Mouse (Mus musculus) cerebellum, postnatal 25 days (tissue): ENCODE measurements at regions not wholly inside any gene's neighbourhood (a gene's known extent, or its start where the extent isn't known, plus 50 kb on each side); places are given as distances from the start of the nearest gene placed in this dataset.

Experiments used
- DNase-seq, 2 experiments: peaks; one replicate each; pipeline ENCODE4 v3.0.0; 2021; ENCODE audit warnings: mixed read lengths in 2 of 2

DNA sequence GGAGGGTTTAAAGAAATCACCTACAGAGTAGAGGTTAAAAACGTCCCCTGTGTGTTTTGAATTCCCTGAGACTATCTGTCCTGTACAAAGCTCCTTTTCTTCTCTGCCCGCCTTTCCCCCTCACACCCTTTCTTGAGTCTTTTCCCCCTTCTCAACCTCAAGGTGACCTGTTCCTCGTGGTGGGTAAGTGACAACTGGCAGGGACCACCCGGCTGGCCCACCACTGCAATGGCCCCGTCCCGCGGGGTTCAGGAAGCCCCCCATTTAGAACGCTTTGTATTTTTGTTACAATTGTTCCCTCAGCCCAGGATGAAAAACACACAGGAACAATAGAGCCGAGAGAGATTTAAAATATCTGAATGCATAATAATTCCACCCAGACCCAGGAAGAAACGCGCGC, 272.9 kb upstream of the Sox2 start:
- no peak for DNase-seq

DNA sequence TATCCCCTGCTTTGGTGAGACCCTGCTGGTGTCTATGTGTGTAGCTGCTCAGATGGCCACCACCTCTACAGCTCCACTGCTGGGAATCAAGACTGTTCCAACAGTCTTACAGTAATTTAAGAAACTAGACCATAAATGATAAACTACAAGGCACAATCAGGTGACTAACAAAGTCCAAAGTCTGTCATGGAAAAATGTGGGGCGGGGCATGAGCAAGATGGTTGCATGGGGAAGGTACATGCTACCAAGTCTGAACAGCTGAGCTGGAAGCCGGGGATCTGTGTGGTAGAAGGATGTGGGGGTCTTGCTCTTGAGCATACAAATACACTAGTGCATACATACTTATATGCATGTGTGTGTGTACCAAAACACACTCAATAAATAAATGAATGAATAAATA, 278.8 kb upstream of the Sox2 start:
- no peak for DNase-seq

DNA sequence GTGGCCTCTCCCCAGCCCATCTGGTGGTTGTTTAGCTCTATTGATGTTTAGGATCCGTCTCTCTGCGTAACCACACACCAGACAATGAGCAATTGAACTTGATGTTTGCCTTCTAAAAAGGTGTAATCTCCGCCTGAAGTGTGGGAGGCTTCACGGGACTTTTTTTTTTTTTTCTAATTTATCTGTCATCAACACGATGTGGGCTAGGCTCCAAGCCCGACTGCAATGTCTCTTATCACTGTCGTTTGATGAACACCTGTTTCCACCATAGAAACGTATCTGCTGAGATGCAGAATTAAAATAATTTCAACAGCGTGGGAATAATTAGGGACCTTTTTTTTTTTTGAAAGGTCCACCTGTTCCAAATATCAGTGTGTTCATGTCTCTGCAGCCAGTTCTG, 257.0 kb upstream of the Dnajc19 start:
- DNase-seq, result no peak

DNA sequence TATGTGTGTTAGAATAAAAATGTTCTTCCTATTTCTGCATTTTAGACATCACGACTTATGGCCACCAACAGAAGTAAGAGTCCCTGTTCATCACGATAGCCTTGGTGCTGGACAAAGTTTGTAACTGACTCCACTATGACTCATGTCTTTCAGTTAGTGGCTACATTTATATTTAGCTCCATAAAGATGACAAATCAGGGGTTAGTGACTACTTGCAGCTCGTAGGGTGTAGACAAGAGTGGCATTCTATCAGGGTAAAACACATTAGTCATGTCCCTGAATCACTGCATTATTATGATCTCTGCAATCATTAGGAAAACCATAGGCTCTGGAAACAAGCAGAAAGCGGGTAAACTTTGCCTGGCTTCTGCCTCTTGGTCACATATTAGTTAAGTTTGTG, 252.4 kb upstream of the Dnajc19 start:
- DNase-seq, result no peak

DNA sequence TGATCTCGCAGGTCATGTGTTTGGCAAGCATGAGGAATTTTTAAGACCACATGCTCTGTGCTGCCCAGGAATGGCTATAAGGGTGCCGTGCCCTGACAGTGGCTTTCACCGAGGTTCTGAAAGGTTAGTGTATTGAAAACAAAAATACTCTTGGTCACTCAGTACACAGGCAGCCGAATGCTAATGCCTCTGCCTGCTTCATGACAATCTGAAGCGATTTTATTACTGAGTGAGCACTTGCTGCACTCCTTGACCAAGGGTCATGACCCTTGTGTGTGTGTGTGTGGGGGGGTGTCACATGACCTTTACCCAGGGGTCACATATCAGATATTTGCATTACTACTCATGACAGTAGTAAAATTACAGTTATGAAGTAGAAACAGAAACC, 250.8 kb upstream of the Dnajc19 start:
- no peak for DNase-seq

DNA sequence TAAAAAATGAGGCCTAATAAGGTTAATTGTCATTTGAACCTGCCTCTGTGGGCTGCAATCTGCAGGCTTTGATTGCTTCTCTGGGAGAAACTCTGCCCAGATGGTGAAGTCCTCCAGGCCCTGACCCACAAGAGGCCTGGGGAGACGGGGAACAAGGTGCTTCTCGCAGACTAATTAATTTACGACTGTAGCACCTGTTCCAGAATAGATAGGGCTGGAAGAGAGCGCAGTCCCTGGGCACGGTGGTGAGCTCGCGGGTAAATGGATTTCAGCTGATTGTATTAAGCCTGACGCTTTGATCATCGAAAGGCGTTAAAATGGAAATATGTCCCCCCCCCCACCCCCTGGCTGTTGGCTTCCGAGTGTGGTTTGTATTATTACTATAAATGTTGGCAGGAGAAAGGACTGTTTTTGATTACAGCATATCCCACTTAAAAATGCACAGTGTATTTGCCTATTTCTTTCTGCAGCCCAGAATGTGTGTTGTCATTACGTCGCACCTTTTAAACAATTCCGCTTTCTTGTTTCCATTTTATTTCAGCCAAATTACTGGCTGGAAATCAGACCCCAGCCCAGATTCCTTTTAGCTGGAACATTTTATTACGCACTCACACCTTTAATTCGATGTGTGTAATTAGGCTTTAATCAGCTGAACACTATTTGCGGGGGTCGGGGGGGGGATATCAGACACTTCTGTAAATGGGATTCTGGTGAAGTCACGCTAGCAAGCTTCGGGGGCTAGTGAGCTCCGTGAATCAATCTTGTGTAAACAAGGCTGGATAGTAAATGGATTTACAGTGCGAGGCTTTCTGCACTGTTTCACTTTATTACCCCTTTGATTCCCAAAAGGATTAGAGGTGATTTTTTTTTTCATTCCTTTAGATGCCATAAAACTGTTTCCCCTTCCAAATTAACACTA, 250.1 kb upstream of the Dnajc19 start:
- DNase-seq, result peak in 1 of 2 experiments; percentile 16

DNA sequence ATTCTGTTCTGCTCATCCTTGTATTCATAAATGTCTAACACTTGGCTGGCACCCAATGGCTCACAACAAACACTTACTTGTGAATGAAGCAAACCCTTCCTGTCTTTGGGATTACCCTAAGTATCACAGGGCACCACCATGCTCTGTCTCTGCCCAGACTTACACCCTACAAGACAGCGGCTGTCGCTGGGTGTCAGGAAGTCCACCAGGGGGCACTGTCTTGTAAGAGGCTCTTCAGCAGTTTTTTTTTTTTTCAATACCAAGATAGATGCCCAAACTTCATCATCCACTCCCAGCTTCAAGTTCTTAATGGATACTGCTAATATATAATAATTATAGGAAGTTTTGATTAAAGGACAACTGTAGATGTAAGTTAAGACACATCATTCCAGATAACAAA, 247.7 kb upstream of the Dnajc19 start:
- peak in 1 of 2 experiments; percentile 62 for DNase-seq

DNA sequence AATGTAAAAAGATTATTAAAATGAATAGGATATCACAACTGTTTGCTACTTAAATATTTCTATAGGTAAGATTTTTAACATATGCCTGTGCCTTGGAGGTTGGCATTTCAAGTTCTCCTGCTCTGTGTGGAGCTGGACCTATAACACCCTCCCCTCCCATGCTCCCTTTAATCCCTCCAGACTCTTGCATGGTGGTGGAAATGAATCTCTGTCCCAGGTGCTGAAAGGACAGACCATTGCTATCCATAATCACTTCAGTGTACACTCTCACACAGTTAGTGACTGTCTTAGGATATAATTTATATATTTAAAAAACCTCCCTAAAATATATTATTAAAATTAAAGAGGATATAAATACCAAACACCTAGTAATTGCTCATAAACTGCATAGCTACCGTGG, 244.5 kb upstream of the Dnajc19 start:
- DNase-seq, result no peak

DNA sequence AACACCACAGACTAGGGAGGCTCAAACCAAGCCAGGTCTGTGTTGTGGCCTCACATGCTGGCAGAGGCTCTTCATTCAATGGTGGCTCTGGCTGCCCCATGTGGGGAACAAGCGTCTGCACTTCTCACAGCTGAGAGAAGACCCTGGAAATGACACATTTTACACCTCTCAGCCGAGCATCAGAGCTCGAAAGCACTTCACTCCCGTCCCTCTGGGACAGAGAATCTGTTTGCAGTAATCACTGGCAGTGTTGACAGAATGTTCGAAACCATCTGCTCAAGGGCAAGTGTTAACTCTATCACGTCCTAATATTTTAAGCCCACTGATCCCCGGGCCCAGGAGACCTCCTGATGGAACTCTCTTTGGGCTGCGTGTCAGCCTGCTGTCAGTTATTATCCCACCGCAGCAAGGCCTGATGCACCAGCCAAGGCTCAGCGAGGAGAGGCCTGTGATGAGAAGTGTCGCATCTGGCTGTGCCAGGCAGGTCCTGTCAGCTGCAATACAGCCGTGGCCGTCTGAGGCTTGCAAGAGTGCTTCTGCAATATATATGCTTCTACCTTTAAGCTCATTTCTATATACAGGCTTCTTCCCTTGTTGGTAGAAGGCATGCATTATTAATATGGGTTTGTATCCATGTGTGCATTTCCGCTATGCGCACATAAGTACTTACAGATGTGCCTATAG, 241.5 kb upstream of the Dnajc19 start:
- DNase-seq, result no peak

DNA sequence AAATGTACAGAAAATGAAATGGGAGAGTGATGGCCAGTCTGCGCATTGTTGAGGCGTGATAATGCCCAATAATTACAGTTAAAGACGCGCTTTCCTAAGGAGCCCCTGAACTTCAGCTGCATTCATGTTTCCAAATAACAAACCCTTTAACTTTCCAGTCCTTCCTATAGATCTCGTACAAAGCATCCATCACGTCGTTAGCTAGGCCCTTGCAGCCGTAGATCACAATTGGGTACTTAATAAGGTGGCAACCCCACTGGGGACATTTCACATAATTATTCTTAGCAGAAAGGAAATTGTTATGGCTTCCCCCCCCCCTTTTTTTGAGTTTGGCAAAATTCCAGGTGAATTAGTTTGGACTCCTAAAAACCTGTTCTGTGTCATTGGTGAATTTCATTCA, 233.7 kb upstream of the Dnajc19 start:
- no peak for DNase-seq

DNA sequence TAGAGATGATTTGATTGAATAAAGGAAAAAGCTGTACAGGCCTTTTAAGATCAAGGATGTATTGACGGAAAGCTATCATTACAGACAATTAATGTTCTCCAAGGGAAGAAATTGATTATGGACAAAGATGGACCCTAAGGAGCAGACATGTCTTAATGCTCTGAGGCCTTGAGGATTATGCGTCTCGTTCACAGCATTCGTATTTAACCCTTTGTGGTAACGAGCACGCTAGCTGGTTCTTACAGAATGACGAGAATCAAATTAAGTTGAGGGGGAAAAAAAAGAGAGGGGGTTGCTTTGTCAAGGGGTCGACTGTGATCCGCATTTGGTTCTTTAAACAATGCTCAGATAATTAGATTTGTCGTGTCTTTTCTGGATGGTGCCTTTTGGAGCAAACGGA, 233.3 kb upstream of the Dnajc19 start:
- no peak for DNase-seq

DNA sequence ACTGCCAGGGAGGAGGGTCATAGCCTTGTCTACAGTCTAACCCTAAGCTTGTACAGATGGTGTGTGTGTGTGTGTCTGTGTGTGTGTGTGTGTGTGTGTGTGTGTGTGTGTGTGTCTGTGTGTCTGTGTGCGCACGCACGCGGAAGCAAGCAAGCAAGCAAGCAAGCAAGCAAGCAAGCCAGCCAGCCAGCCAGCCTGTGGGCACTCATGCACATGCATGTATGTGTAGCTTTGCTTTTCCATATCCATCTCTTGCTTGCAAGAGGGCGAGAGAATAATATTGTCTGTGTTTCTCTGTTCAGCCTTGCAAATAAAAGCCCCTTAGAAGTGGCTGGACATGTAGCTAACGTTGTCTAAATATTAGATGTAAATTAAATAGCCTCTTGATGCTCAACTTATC, 230.8 kb upstream of the Dnajc19 start:
- no peak for DNase-seq

DNA sequence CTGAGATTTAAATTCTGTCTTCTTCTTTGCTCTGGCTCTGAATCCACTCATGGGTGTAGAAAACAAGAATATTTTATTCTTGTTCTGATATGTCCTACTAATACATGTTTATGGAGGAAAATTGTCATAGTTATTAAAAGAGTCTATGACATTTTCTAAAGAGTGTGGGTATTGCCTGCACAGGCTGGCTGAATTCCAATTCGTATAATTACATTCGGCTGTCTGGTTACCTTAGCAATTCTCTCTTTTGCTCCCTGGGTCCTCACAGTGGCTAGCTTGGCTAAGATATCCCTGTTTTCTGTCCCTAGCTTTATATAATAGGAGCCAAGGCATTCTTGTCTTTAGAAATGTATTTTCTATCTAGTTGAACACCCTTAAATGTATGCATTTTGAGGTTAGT, 218.5 kb upstream of the Dnajc19 start:
- DNase-seq, result no peak

DNA sequence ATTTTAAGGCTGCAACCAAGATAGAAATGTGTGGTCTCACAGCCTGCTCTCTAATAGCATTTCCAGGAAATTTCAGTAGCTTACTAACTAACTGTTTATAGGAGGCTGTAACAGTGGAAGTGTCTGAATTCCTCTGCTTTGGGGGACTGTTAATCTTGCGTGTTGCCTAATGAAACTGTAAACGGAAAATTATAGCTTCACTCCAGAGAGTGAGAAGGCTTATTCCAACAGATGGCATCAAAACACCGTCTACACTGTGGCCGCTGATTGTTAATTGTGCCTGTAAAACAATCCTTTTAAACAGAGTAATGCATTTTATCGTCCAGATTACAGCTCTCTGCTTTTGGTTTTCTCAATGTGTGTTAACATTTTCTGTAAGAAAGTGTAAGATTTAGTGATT, 206.7 kb upstream of the Dnajc19 start:
- no peak for DNase-seq

DNA sequence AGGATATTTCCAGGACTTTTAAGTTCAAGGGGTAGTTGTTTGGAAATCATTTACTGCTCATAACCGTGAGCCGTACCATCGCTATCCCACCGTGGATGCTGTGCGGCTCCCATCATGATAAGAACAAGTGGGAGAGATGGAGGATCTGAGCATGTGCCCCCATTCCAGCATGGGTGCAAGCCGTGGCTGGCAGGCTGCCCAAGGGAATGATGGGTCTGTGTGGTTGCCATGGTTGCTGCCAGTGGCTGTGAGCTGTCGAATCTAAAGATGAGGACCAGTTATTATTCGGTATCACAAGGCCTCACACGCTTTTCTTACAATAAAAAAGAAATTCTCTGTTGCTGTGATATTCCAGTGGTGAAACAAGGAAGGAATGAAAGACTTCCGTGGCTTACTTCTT, 189.0 kb upstream of the Dnajc19 start:
- peak in 1 of 2 experiments; percentile 8 for DNase-seq

DNA sequence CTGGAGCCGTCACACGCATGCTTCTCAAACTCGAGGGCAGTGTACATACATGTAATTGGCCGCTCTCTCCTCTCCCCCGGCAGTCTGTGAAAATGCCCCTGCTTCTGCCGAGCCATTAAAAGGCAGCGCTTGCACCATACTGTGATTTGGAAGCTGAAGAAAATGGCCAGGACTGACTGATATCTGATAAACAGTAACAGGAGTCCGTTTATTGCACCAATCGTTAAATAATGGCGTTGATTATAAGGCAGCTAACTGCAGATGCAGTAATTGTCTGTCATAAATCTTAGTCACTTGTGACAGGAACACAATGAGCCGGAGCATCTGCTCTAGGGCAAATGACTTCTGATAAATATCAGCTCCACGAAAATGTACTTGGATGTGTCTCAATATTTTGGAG, 185.3 kb upstream of the Dnajc19 start:
- no peak for DNase-seq

DNA sequence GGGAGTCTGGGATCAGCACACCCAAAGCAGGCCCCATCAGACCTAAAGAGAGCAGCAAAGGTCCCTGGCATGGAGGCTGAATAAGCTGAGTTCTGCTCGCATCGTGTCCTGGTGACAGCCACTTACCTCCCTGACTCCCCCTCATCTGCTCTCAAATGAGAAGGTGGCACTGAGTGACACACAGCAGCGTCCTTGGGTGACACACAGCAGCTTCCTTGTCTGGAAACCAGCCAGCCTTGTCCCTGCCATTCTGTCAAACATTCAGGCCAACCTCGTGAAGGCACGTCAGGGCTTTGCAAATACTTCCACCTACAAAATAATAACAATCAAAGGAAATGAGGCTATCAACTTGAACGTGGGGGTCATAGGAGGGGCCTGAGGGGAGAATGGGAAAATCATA, 183.7 kb upstream of the Dnajc19 start:
- DNase-seq, result no peak

DNA sequence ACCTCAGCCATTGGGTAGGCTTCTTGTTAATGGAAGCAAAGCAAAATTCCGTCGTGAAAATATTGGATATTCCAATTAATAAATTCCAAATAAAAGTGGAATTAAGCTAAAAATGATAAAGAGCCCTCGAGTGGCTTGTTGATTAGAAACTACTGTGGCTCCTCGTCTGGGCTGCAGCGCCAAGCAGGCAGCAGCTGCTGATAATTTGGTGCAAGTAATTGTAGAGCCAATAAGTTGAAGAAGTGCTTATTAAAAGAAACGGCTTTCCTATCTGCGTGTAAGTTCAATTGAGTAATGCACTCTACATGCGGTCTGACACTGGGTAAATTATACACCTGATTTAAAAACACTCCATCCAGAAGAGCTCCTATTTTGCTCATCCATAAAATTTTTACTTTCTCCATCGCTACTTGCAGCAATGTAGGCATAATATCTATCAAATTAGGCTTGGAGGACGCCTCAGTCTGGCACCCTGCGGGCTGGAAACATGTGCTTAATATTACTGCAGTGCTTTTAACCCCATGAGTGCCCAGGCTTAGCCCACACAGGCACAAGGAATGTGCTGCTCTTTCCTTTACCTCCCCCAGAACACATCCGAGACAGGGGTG, 171.7 kb upstream of the Dnajc19 start:
- no peak for DNase-seq

DNA sequence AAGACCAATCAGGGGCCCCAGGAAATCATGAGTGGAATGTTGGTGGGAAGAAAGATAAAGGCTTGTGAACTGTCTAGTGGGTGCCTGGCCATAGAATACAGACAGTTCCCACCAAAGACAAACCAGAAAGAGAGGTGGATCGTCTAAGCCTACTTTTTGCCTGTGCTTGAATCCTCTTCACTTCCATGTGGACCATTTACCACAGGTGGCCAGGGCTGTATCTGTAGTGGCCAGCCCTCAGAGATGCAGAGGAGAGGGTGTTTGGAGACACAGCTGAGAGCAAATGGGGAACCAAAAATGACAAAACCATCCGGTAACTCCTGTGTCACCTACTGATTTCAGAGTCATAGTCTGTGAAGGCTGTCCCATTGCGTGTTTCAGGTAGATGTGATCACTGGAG, 161.0 kb upstream of the Dnajc19 start:
- DNase-seq, result no peak

DNA sequence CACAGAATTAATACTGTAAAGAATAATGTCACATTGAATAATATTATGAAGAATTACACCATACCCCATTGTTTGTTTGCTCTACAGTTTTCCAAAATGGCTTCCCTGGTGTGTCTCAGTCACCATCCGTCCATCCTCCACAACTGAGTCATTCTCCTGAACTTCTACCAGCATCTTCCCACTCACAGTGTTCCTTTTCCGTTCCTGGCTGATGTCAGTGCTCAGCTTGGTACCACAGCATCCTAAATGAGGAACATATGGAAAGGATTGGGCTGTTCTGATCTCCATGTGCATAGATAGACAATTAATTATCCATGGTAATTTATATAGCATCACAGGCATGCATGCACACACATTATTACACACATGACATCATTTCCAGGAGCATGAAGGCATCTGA, 158.9 kb upstream of the Dnajc19 start:
- no peak for DNase-seq

DNA sequence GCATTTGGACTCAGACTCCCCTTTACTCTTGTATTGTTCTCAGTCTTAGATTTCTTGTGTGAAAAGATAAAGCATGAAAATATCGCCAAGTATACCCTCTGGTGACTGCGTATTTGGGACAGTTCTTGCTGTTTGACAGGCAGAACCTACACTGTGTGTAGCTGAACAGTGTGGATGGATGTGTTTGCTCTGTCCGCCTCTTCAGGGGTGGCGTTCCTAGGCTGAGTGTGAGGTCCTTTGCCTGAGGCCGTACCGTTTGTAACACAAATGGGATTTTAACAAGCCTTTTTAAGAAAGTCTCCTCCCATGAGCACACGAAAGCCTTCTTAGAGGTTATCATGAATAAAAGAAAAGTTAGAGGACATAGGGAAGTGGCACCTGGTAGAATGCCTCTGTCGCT, 153.3 kb upstream of the Dnajc19 start:
- DNase-seq, result no peak

DNA sequence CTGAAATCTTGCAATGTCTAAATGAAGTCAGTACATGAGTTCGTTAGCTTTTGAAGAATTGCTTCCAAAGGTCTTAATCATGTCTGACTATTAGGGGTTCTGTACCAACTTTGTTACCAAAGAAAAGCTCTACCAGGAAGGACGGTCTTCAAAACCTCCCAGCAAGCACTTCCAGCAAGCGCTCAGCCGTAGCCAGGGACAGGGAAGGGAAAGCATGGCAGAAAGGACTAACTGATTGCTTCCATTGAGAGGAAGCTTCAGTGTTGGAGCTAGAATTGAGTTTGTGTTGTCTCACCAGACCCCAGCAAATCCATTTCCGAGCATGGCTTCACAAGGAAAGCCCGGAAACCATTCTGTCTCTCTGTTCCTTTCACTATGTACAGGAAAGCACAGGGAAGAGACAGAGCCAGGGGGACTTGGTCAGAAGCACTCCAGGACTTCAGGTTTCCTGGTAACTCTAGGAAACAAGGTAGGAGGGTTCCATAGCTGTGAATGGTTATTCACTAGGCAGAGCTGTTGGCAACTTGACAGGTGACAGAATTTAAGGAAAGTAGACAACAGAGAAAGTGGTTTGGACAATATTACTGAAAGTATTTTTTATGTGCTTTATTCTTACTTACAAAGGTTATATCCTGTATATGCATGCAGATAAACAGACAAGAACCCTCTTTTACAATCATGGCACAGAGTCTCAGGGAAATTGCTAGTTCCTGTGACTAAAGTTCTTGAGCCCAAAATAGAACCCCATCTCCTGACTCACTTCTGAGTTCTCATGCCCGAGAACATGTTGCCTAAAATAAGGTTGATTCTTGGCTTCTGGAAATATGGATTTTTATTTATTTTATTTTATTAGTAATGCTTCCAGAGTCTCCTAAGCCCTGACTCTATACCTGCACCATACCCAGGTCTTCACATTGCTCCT, 151.5 kb upstream of the Dnajc19 start:
- DNase-seq, result no peak
